Mouse (Mus musculus): ENCODE measurements around the gene Gas7. TPM values are rescaled to one million over a fixed set of nuclear protein-coding genes. Genes with fewer than 3 reads are reported as not detected.

Gene Gas7
- total RNA-seq, 2 experiments from 2014 or later: 398 to 444 TPM

GRCm38 (mm10) chr11:67656811-67657210, 201.6 kb downstream of the Gas7 start:
- DNase-seq: no peak

GRCm38 (mm10) chr11:67657685-67658382, 202.6 kb downstream of the Gas7 start:
- DNase-seq: no peak

DNA sequence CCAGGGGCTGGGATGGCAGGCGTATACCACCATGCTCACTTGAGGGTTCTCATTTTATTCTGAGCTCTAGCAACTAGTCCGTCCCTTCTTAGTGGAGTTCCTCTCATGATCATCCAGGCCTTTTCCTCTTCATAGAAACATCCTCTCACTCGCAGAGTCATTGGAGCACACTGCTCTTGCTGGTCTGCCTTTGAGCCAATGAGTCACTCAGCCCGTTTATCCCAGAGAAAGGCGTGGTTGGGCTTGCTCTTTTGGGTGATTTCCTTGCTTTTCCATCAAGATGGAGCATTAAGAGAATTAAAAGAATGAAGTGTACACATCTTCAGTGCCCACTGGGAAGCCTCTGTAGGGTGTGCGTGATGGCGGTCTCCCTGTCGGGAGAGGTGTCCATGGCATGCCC, 206.2 kb downstream of the Gas7 start:
- no peak for DNase-seq

DNA sequence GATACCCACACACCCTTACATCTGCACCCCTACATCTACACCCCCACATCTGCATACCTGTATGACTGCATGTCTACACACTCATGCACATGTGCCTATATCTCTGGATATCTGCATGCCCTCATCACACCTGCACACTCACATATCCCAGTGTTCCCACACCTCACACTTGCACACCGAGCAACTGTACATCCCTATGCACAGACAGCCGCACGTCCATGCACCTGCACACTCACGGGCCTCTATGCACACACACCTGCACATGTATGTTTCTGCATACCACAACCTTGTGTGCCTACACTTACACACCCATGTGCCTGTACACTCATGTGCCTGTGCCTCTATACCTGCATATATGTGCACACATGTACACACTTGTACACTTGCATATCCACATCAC, 208.2 kb downstream of the Gas7 start:
- no peak for DNase-seq

- peak; percentile 60 to 72 for DNase-seq
Observed at GRCm38 (mm10) chr11:67664261-67664660, 209.0 kb downstream of the Gas7 start.

- DNase-seq: peak in 1 of 2 experiments; percentile 47
Observed at GRCm38 (mm10) chr11:67664918-67665317, 209.7 kb downstream of the Gas7 start.

GRCm38 (mm10) chr11:67666129-67666528, 210.9 kb downstream of the Gas7 start:
- DNase-seq: no peak

DNA sequence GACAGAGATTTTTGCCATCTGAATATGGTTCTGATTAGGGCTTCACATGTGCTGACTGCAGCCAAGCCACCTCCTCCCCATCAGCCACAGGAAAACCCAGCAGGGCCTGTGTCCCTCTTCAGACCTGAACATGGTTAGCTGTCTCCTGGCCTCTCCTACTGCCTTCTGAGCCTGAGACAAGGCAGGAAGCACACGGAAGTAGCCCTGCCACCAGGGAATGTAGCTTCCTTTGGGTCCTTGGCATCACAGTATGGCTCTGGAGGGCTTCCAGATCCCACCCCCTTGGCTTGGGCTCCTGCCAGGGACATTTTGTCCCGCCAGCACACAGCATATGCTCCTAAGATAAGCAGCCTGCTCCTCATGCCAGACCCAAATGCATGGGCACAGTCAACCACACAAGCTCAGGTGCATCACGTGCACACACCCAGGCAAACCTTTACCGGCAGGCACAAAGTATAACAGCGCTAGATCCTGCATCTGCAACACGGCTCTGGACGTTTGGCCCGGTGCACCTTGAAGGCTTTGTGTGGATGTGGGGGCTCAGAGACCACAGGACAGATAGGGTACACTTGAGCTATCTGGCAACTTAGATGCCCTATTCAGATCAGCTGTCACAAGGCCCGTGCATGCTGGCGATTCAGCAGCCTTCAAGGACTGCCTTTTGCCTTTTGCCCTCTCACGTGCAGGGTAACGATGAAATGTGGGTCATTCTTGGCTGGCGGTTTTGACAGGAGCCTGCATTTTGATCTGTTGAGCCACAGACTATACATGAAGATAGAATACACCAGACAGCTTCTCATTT, 212.5 kb downstream of the Gas7 start:
- DNase-seq: peak; percentile 72 to 75

GRCm38 (mm10) chr11:67668460-67669007, 213.3 kb downstream of the Gas7 start:
- DNase-seq: no peak

DNA sequence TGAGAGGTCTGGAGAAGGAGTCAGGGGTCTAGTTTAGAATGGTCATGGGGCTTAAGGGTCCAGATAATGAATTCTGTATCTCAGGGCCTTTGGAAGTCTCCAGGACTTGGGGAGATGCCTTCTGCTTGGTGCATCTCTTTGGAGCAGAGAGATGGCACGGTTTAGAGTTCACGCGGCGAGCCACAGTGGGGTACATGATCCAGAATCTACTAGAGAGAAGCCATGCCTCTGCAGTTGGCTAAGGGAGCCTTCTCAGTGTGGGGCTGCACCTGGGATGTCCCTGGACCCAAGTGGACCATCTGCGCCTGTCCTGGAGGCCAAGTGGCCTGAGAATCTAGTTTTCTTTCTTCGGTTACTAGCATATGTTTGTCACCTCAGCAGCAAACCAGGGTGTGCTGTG, 214.8 kb downstream of the Gas7 start:
- no peak for DNase-seq

DNA sequence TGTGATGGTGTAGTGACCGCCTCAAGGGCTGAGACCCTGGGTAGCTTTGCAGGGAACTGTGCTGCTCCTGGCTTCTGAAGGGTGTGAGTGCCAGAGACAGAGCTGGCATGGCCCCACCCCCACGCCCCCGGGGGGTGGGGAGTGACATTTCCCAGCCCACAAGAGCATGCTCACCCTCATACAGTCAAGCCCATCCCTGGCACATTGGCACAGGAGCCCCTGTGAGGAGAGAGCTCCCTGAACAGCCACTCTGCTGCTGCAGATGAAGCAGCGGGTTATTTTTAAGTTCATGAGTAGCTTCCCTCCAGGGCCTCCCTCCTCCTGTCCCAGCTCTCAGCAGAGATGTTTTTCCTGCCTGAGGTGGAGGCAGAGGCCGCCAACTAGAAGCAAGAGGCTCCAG, 216.9 kb downstream of the Gas7 start:
- DNase-seq: no peak

DNA sequence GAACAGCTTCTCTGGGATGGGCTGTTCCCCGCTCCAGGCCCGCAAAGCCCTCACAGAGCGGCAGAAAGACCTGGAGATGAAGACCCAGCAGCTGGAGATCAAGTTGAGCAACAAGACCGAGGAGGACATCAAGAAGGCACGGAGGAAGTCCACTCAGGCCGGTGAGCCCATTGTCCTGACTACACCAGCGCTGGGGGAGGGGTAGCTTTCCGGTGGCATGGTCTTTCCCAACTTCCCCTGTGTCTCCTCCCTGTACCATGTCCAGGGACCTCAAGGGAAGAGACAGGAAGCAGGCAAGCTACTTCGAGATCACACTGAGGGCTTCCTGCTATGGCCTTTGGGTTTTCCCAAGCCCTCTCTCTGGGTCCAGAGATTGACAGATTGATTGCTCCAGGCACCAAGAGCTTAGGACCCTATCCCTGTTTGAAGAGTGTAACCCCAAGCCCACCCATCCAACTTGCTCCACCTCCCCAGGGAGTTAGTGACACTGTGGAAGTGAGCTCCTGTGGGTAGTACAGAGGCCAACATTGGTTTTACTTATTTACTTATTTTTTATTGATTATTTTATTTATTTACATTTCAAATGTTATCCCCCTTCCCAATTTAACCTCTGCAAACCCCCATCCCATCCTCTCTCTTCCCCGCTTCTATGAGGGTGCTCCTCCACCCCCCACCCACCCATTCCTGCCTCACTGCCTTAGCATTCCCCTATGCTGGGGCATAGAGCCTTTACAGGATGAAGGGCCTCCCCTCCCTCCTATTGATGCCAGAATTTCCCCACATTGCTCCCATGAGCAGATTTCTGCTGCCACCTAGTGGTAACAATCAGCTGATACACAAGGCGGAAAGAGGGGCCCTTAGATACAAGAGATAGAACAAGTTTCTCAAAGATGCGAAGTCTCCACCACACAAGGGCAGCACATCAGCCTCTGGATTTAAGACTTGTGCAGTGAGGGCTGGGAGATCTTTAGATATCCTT, 220.6 kb downstream of the Gas7 start:
- DNase-seq: peak; percentile 42 to 68

GRCm38 (mm10) chr11:67679300-67679699, 224.1 kb downstream of the Gas7 start:
- DNase-seq: no peak

DNA sequence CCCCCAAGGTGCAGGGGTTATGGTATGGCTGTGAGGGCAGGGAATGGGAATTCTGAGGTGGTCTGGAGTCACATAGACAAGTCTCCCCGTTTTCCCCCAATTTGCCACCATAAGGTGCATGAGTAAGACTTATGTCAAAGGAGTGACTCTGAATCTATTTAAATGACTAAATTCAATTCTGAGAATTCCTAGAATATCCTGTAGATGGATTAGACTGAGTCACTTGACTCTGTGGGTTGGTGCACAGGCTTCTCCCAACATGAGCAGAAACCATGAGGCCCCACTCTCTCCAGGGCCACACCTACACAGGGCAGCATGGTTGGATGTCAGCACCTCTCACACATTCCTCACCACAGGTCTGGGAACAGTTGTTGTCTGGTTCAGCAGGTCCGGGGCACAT, 224.7 kb downstream of the Gas7 start:
- DNase-seq: no peak

- DNase-seq: no peak
Observed at GRCm38 (mm10) chr11:67681871-67682270, 226.6 kb downstream of the Gas7 start.

GRCm38 (mm10) chr11:67686109-67686508, 230.9 kb downstream of the Gas7 start:
- no peak for DNase-seq

DNA sequence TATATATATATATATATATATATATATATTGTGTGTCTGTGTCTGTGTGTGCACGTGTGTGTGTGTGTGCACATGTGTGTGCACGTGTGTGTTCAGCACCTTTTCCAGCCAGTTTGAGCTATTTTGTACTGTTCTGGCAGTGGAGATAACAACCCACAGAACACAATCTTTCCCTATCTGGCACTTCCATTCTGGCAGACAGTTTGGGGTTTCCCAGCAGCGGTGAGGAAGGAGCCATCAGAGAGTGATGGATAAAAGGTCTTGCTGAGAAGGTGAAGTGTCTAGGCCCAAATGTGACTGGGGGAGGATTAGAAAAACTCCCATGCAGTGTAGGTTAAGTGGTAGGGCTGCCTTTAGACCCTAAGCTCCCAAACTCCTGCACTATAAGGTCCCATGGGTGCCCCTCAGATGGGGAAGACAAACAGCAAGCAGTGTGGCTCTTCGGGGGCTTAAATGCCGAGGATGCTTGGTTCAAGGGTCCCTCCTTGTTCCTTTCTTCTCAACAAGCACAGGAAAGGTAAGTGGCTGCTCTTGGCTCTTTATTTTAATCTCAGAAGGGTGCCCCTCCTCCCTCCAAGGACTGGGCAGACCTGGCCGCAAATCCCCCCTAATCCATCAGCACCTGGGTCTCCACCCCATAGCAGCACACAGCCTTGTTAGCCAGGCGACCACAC, 239.6 kb downstream of the Gas7 start, which contains the start of gene Rcvrn:
Rcvrn (plus strand) TSS at position 624 of the 674 bp plus-strand sequence.
- no peak for DNase-seq

- no peak for DNase-seq
Observed at GRCm38 (mm10) chr11:67712976-67713375, 257.7 kb downstream of the Gas7 start.

- no peak for DNase-seq
Observed at GRCm38 (mm10) chr11:67715382-67715781, 260.1 kb downstream of the Gas7 start.

- DNase-seq: no peak
Observed at GRCm38 (mm10) chr11:67721485-67721884, 266.2 kb downstream of the Gas7 start.

DNA sequence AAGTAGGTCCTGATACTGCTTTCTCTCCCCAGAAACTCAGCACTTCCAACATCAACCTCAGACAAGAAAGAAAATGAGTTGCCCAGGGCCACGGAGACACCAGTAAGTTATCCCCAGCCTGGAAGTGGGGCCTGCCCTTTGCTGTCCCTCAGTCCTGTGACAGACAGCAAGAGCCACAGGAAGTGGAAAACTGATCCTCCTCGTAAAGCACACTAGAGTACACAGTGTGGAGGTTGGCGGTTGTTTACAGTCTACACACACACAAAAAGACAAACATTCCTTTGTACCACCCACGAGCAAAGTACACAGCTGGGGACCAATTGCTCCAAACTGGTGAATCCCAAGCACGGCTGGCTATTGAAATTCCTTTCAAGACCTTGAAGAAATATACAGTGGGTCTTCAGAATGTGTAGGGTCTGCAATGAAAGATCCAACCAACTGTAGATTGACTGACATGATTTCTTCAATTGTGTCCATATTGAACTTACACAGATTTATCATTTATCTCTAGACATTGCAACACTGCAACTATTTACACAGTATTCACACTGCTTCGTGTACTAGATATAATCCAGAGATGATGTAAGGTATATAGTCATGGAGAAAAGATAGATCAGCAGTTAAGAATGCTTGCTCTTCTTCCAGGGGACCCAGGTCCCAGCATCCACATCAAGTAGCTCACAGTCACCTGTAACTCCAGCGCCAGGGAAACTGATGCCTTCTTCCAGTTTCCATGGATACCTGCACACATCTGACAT, 267.3 kb downstream of the Gas7 start:
- DNase-seq: no peak
